Mouse (Mus musculus): ENCODE measurements around the gene Cdc14b. TPM values are rescaled to one million over a fixed set of nuclear protein-coding genes. Genes with fewer than 3 reads are reported as not detected.

The Cdc14b gene
- polyA plus RNA-seq, 1 experiment from 2014 or later, result 9.3 TPM

GRCm38 (mm10) chr13:64154651-64155050 lies 120.4 kb downstream of the Cdc14b start:
- WGBS, result 50% methylated on average over 2 of the region's 2 CpGs

GRCm38 (mm10) chr13:64153751-64154267 lies 121.3 kb downstream of the Cdc14b start:
- Histone ChIP-seq H3K4me2 (replicated peaks) (peak overlapping the region; percentile 93), H3K4me1 (peaks cover 20% of the 10 kb centered on the region; the same call in 1 of the 2 replicates), H3K27ac (peak overlapping the region; percentile 72; the same call in 1 of the 2 replicates), H3K9me3 (no peaks in the 10 kb centered on the region), H3K9ac (0 out of 2 replicates have a peak overlapping the region, but pooled peaks have one; percentile 26), H3K4me3 (peak overlapping the region; percentile 90), H3K27me3 (replicated peaks) (no peaks in the 10 kb centered on the region), H3K36me3 (no peaks in the 10 kb centered on the region)
- WGBS, result under 1% methylated on average over 18 of the region's 18 CpGs
- peak; percentile 56 for ATAC-seq (ENCODE audit: low FRiP score, low read depth)

More at GRCm38 (mm10) chr13:64154651-64155050, 120.4 kb downstream of the Cdc14b start:
- no peak overlapping the region for H3K4me3 ChIP-seq
- H3K27ac ChIP-seq, result no peak overlapping the region
- no peaks in the 10 kb centered on the region for H3K27me3 ChIP-seq (replicated peaks)
- no peak overlapping the region for H3K4me2 ChIP-seq (replicated peaks)
- H3K9ac ChIP-seq, result no peak overlapping the region
- ATAC-seq (ENCODE audit: low FRiP score, low read depth), result no peak
- H3K9me3 ChIP-seq, result no peaks in the 10 kb centered on the region
- no peaks in the 10 kb centered on the region for H3K36me3 ChIP-seq
- H3K4me1 ChIP-seq, result peaks cover 20% of the 10 kb centered on the region; the same call in 1 of the 2 replicates

GRCm38 (mm10) chr13:64153083-64153682 lies 121.9 kb downstream of the Cdc14b start, which contains the start of gene Zfp367:
Zfp367 (minus strand) TSS chr13:64153202.
- H3K4me1 ChIP-seq, result peaks cover 20% of the 10 kb centered on the region; the same call in 1 of the 2 replicates
- H3K4me2 ChIP-seq (replicated peaks), result peak within 1 kb of the TSS; percentile 93
- H3K27ac ChIP-seq, result peak within 1 kb of the TSS; percentile 72
- peak within 1 kb of the TSS; percentile 90 for H3K4me3 ChIP-seq
- H3K36me3 ChIP-seq, result no peaks in the 10 kb centered on the region
- H3K9me3 ChIP-seq, result no peaks in the 10 kb centered on the region
- WGBS, result under 1% methylated on average over 56 of the region's 56 CpGs
- peak within 1 kb of the TSS; percentile 75 for H3K9ac ChIP-seq
- peak; percentile 98 for ATAC-seq (ENCODE audit: low FRiP score, low read depth)
- no peaks in the 10 kb centered on the region for H3K27me3 ChIP-seq (replicated peaks)

GRCm38 (mm10) chr13:64152671-64153082 lies 122.4 kb downstream of the Cdc14b start:
- ATAC-seq (ENCODE audit: low FRiP score, low read depth), result peak; percentile 63
- Histone ChIP-seq H3K27ac (peak overlapping the region; percentile 72), H3K4me2 (replicated peaks) (peak overlapping the region; percentile 93), H3K9me3 (no peaks in the 10 kb centered on the region), H3K27me3 (replicated peaks) (no peaks in the 10 kb centered on the region), H3K36me3 (no peaks in the 10 kb centered on the region), H3K4me3 (peak overlapping the region; percentile 90), H3K4me1 (peaks cover 20% of the 10 kb centered on the region; the same call in 1 of the 2 replicates), H3K9ac (peak overlapping the region; percentile 75)
- WGBS, result 1% methylated on average over 61 of the region's 61 CpGs

GRCm38 (mm10) chr13:64152241-64152669 lies 122.8 kb downstream of the Cdc14b start:
- peak; percentile 43 for ATAC-seq (ENCODE audit: low FRiP score, low read depth)
- under 1% methylated on average over 27 of the region's 42 CpGs for WGBS

GRCm38 (mm10) chr13:64150121-64150520 lies 125.0 kb downstream of the Cdc14b start:
- no peak overlapping the region for H3K4me3 ChIP-seq
- H3K27ac ChIP-seq, result no peak overlapping the region
- no peak overlapping the region for H3K9ac ChIP-seq
- H3K9me3 ChIP-seq, result no peaks in the 10 kb centered on the region
- no peak for ATAC-seq (ENCODE audit: low FRiP score, low read depth)
- H3K4me1 ChIP-seq, result peaks cover 20% of the 10 kb centered on the region; the same call in 1 of the 2 replicates
- no peaks in the 10 kb centered on the region for H3K27me3 ChIP-seq (replicated peaks)
- H3K36me3 ChIP-seq, result no peaks in the 10 kb centered on the region
- 72% methylated on average over 5 of the region's 5 CpGs for WGBS
- H3K4me2 ChIP-seq (replicated peaks), result peak overlapping the region; percentile 27

More at GRCm38 (mm10) chr13:64152241-64152669, 122.8 kb downstream of the Cdc14b start:
- Histone ChIP-seq H3K4me3 (peak overlapping the region; percentile 90), H3K4me1 (peaks cover 20% of the 10 kb centered on the region; the same call in 1 of the 2 replicates), H3K36me3 (no peaks in the 10 kb centered on the region), H3K4me2 (replicated peaks) (peak overlapping the region; percentile 93), H3K9me3 (no peaks in the 10 kb centered on the region), H3K27ac (peak overlapping the region; percentile 72; the same call in 1 of the 2 replicates), H3K9ac (peak overlapping the region; percentile 75), H3K27me3 (replicated peaks) (no peaks in the 10 kb centered on the region)

Other genes with a start within 250 kb of the Cdc14b start
- 0.19 TPM in 1 of 2 replicates, not detected in the other for gene Hsd17b3, start 186.1 kb downstream of the Cdc14b start, polyA plus RNA-seq (2016; fragmentation: Nextera tagmentation; extraction: Ambion mirVana)
- 4.0 and 4.2 TPM in 2 replicates for gene Slc35d2, start 145.9 kb downstream of the Cdc14b start, polyA plus RNA-seq (2016; fragmentation: Nextera tagmentation; extraction: Ambion mirVana)
- gene Zfp367, start 122.1 kb downstream of the Cdc14b start, polyA plus RNA-seq (2016; fragmentation: Nextera tagmentation; extraction: Ambion mirVana), result 10.7 and 11.4 TPM in 2 replicates
- 41.0 and 45.2 TPM in 2 replicates for gene Habp4, start 113.5 kb downstream of the Cdc14b start, polyA plus RNA-seq (2016; fragmentation: Nextera tagmentation; extraction: Ambion mirVana)
- gene Aaed1, start 37.4 kb upstream of the Cdc14b start, polyA plus RNA-seq (2016; fragmentation: Nextera tagmentation; extraction: Ambion mirVana), result 23.6 and 24.6 TPM in 2 replicates
- 136 and 138 TPM in 2 replicates for gene Ctsl, start 95.6 kb upstream of the Cdc14b start, polyA plus RNA-seq (2016; fragmentation: Nextera tagmentation; extraction: Ambion mirVana)
- 11.4 and 12.2 TPM in 2 replicates for gene Cdk20, start 157.0 kb upstream of the Cdc14b start, polyA plus RNA-seq (2016; fragmentation: Nextera tagmentation; extraction: Ambion mirVana)
- not detected in 2 replicates for gene Fam240b, start 222.5 kb upstream of the Cdc14b start, polyA plus RNA-seq (2016; fragmentation: Nextera tagmentation; extraction: Ambion mirVana)

Measured in neural tube, embryonic 12.5 days (tissue).